Mouse (Mus musculus): ENCODE results near the gene Vmn1r189. TPM values are rescaled to one million over a fixed set of nuclear protein-coding genes. Genes with fewer than 3 reads are reported as not detected.

The Vmn1r189 gene
- polyA plus RNA-seq, 1 experiment: not detected

- H3K27ac ChIP-seq (ENCODE audit: insufficient read depth, low read depth, low read length): no peak overlapping the region
- peak; percentile 93 for DNase-seq
- no peaks in the 10 kb centered on the region for H3K36me3 ChIP-seq (ENCODE audit: control insufficient read depth, insufficient read depth, low read length)
- no peaks in the 10 kb centered on the region for H3K4me1 ChIP-seq (ENCODE audit: control insufficient read depth, insufficient read depth, low read length)
- H3K4me3 ChIP-seq (ENCODE audit: insufficient read depth, low read depth, low read length): peak overlapping the region; percentile 51
- no peaks in the 10 kb centered on the region; the same call in 1 of the 2 replicates for H3K27me3 ChIP-seq (replicated peaks; ENCODE audit: control insufficient read depth, insufficient read depth, low read length)
- under 1% methylated on average over 52 of the region's 52 CpGs for WGBS
- TF ChIP-seq CTCF (conservative IDR thresholded peaks at IDR 0.05; ENCODE audit: insufficient read depth, insufficient read length, low read depth, low read length): peak; percentile 56
- no peak for TF ChIP-seq POLR2A (IDR thresholded peaks at IDR 0.05; ENCODE audit: low read depth, low read length)
Measured at GRCm38 (mm10) chr13:22050591-22051522, 54.8 kb downstream of the Vmn1r189 start.

Other genes with a start within 250 kb of the Vmn1r189 start
- gene Zfp184, start 160.7 kb downstream of the Vmn1r189 start, polyA plus RNA-seq (2012; rRNA removed): 0.39 and 0.44 TPM in 2 replicates
- gene Pom121l2, start 124.6 kb downstream of the Vmn1r189 start, polyA plus RNA-seq (2012; rRNA removed): 0.04 and 0.06 TPM in 2 replicates
- gene Prss16, start 96.1 kb downstream of the Vmn1r189 start, polyA plus RNA-seq (2012; rRNA removed): 0.22 TPM in 1 of 2 replicates, not detected in the other
- gene Hist1h2ah, start 70.3 kb downstream of the Vmn1r189 start, polyA plus RNA-seq (2012; rRNA removed): 0.95 and 3.4 TPM in 2 replicates
- gene Hist1h2bk, start 70.0 kb downstream of the Vmn1r189 start, polyA plus RNA-seq (2012; rRNA removed): 4.2 and 6.0 TPM in 2 replicates
- 10.5 and 12.5 TPM in 2 replicates for gene Hist1h4i, start 64.5 kb downstream of the Vmn1r189 start, polyA plus RNA-seq (2012; rRNA removed)
- 0.76 TPM in 1 of 2 replicates, not detected in the other for gene Hist1h2ag, start 62.9 kb downstream of the Vmn1r189 start, polyA plus RNA-seq (2012; rRNA removed)
- gene Hist1h2bj, start 62.6 kb downstream of the Vmn1r189 start, polyA plus RNA-seq (2012; rRNA removed): 0.92 and 1.0 TPM in 2 replicates
- gene Vmn1r188, start 21.4 kb downstream of the Vmn1r189 start, polyA plus RNA-seq (2012; rRNA removed): not detected in 2 replicates
- not detected in 2 replicates for gene Vmn1r191, start 78.1 kb upstream of the Vmn1r189 start, polyA plus RNA-seq (2012; rRNA removed)
- not detected in 2 replicates for gene Vmn1r192, start 85.3 kb upstream of the Vmn1r189 start, polyA plus RNA-seq (2012; rRNA removed)
- not detected in 2 replicates for gene Vmn1r193, start 117.3 kb upstream of the Vmn1r189 start, polyA plus RNA-seq (2012; rRNA removed)
- gene Vmn1r194, start 138.4 kb upstream of the Vmn1r189 start, polyA plus RNA-seq (2012; rRNA removed): not detected in 2 replicates
- not detected in 2 replicates for gene Vmn1r195, start 164.7 kb upstream of the Vmn1r189 start, polyA plus RNA-seq (2012; rRNA removed)
- not detected in 2 replicates for gene Vmn1r196, start 184.1 kb upstream of the Vmn1r189 start, polyA plus RNA-seq (2012; rRNA removed)
- not detected in 2 replicates for gene Vmn1r197, start 218.8 kb upstream of the Vmn1r189 start, polyA plus RNA-seq (2012; rRNA removed)
- not detected in 2 replicates for gene Vmn1r198, start 244.5 kb upstream of the Vmn1r189 start, polyA plus RNA-seq (2012; rRNA removed)

Measured in kidney, adult 2 months (tissue).